Mouse (Mus musculus) megakaryocyte, embryonic 14.5 days (primary cell): ENCODE results near the gene Vav2.

ENCODE experiments used
- FLI1 ChIP-seq: IDR thresholded peaks from 2 replicates; pipeline ENCODE4 v1.6.1; 2012; ENCODE audit warnings: low read length, inconsistent platforms, mixed read lengths
- GATA1 ChIP-seq: IDR thresholded peaks from 3 replicates; pipeline ENCODE4 v1.6.1; 2012; ENCODE audit warnings: mixed read lengths, low read length, inconsistent platforms, borderline replicate concordance

- no peak for TF ChIP-seq GATA1
- no peak for TF ChIP-seq FLI1
Observed at GRCm38 (mm10) chr2:27418577-27419070, 8.2 kb downstream of the Vav2 start.
